Mouse (Mus musculus) urinary bladder, adult 2 months (tissue): ENCODE measurements at regions not wholly inside any gene's neighbourhood (a gene's known extent, or its start where the extent isn't known, plus 50 kb on each side); places are given as distances from the start of the nearest gene placed in this dataset.
A peak's percentile ranks its signal among the peaks of the same experiment; 100 is the strongest.

ENCODE experiments used
- DNase-seq: peaks from one replicate; pipeline ENCODE4 v3.0.0; 2022; ENCODE audit warnings: low spot score

GRCm38 (mm10) chr8:126744747-126745382 lies 151.1 kb upstream of the Irf2bp2 start:
- no peak for DNase-seq

GRCm38 (mm10) chr8:126743296-126743695 lies 149.5 kb upstream of the Irf2bp2 start:
- DNase-seq: no peak

GRCm38 (mm10) chr8:126742081-126742480 lies 148.3 kb upstream of the Irf2bp2 start:
- DNase-seq: no peak

GRCm38 (mm10) chr8:126741031-126741430 lies 147.2 kb upstream of the Irf2bp2 start:
- no peak for DNase-seq

DNA sequence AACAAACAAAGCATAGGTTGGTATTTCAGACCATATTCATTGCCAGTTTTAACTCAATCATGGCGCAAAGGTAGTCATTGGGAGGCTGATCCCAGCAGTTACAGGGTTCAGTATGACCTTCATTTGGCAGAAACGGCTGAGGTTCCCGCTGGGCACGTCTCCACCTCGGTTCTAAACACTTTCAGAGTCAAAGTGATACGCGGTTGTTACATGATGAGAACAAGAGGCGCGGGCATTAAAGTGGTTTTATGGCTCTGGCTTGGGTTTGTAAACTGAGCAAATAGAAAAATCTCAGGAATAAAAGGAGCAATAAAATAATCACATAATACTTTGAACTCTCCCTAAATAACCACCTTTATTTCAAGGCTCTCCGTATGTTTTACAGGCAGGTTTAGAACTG lies 146.0 kb upstream of the Irf2bp2 start:
- DNase-seq: no peak

GRCm38 (mm10) chr8:126737032-126737431 lies 143.2 kb upstream of the Irf2bp2 start:
- no peak for DNase-seq

DNA sequence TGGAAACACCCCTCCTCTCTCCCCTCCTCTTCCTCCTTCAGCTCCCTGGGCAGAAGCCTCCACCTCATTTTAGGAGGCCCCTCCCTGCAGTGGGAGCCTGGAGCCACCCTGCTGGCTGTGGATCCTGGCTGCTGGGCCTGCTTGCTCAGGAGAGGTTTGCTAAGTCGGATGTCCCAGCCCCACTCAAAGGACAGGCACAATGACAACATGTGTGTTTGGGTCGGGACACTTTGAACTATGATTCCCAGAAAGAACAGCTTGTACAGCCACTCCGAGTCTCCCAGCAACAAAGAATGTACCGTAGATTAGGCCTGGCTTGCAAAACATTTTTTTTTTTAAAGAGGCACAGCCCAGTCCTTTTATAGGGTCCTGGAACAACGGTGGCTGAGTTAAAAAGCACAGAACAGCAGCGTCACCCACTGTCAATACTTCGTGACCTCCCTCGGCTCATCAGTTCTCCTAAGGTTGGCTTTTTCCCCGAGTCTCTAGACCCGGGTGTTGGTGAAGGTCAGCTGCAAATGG lies 142.7 kb upstream of the Irf2bp2 start:
- no peak for DNase-seq

- DNase-seq: peak; percentile 70
These were observed 142.0 kb upstream of the Irf2bp2 start for GRCm38 (mm10) chr8:126735488-126736440.

GRCm38 (mm10) chr8:126734743-126735487 lies 141.1 kb upstream of the Irf2bp2 start:
- no peak for DNase-seq

- DNase-seq: no peak
These were observed 140.0 kb upstream of the Irf2bp2 start for GRCm38 (mm10) chr8:126733779-126734178.

DNA sequence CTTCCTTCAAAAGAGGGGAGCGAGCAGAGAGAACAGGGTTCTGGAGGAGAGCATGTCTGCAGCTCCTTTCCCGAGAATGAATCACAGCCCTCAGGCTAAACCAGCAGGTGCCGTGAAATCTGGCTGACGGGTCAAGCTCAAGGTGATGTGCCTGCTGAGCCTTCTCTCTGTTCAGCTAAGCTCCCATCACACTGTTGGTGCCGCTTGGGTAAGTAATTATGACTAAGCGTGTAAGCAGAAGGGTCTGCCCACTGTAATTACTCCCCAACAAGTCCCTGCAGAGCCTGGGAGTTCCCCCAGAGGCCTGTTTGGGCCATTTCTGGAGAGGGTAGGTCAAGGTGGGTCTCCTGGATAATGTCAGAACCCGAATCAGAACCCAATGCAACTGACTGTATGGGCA lies 139.5 kb upstream of the Irf2bp2 start:
- no peak for DNase-seq

GRCm38 (mm10) chr8:126730017-126730631 lies 136.3 kb upstream of the Irf2bp2 start:
- DNase-seq: no peak

GRCm38 (mm10) chr8:126728987-126729632 lies 135.3 kb upstream of the Irf2bp2 start:
- DNase-seq: no peak

- no peak for DNase-seq
These were observed 134.3 kb upstream of the Irf2bp2 start for GRCm38 (mm10) chr8:126728135-126728534.

DNA sequence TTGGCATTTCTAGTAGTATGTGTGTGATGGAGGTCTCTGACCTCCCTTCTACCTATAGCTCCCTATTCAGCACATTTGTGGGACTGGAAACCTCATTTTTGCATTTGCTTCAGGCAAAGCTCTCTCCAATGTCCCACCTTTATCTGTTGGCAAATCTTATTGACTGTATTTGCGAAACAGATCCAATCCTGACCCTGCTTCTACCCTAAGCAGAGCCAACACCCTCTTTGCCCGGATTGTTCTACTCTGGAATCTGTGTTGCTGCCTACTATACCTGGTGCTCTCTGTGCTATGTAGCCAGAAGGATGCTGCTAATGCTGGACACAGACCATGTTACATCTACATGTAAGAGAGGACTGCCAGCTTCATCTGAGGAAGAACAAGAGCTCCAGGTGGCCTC lies 133.3 kb upstream of the Irf2bp2 start:
- DNase-seq: no peak

- no peak for DNase-seq
These were observed 129.7 kb upstream of the Irf2bp2 start for GRCm38 (mm10) chr8:126723259-126724122.

DNA sequence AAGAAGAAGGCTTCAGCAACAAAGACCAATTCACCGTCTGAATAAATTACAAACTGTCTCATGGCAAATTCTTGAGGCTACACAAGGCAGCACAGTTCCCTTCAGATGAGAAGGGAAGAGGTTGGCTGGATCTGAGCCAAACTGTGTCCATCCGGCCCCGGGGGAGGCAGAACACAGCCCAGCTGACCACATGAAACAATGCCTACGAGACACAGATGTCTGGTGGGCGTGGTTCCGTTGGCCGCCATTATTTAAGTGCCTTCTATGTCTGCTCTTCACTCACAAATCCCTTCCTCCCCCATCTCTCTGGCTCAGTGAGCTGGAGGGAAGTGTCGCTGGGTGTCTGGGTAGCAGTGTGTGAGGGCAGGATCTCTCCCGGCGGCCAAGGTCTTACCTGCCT lies 127.8 kb upstream of the Irf2bp2 start:
- no peak for DNase-seq

DNA sequence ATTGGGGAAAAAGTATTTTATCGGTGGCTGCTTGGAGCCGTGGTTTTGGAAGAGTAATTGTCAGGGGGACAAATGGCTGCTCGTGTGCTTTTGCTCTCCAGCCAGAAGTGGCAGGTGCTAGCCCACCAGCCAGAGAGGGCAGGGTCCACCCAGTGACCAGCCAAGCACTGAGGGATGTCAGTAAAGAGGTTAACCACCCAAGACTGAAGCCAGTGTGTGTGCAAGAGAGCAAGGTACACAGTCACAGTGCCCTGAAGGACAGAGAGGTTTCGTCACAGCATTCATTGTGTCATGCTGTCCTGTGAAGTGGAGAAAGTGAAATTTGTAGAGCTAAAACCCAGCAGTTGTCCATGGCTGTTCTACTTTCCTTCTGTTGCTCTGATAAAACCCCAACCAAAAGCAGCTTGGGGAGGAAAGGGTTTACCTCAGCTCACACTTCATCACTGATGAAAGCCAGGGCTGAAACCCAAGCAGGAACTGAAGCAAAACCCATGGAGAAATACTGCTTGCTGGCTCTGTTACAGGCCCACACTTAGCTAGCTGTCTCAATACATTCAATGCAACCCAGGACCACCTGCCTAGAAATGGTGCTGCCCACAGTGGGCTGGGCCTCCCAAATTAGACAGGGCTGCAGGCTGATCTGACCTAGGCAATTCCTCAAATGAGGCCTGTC lies 126.8 kb upstream of the Irf2bp2 start:
- DNase-seq: no peak

DNA sequence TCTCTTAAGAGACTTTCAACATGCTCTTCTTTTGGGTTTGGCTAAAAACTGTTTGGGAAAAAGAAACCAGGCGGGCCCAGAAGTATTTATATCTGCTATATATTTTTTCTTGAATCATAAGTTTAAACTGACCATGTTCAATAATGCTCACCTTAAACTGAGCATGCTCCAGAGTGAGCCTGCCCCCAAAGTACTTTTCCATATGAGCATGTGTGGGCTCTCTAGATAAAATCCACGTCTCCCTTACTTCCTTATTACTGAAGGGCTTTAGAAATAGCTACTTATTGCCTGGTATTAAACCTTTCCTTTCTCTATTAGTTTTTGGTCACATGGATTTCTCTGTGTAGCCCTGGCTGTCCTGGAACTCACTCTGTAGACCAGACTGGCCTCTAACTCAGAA lies 126.0 kb upstream of the Irf2bp2 start:
- no peak for DNase-seq
